Mouse (Mus musculus): ENCODE data around the gene Stip1.

DNA sequence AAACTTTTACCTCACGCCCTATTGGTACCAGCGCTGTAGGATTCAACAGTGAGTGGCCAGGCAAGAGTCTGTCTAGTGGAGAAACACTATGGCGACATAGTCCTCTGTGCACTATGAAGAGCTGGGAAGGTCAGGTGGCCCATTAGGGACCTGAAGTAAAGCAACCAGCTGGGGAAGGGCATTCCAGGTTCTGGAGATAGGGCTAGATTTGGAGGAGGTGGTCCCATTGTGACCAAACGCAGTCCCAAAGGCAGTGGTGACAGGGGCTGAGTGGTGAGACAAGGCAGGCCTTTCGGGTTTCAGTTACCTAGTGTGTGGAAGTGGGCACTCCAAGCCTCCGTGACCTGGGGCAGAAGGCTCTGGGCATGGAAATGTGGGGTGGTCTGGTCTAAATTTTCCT lies 18.8 kb upstream of the Stip1 start:
- TF ChIP-seq CTCF (IDR thresholded peaks at IDR 0.05; ENCODE audit: low read depth) (no peak), EP300 (IDR thresholded peaks at IDR 0.05; ENCODE audit: low read depth) (no peak)
